Mouse (Mus musculus): ENCODE results near the gene Ttc28. TPM values are rescaled to one million over a fixed set of nuclear protein-coding genes. Genes with fewer than 3 reads are reported as not detected.

Ttc28 gene
- polyA plus RNA-seq, 1 experiment from 2014 or later = 17.6 TPM

DNA sequence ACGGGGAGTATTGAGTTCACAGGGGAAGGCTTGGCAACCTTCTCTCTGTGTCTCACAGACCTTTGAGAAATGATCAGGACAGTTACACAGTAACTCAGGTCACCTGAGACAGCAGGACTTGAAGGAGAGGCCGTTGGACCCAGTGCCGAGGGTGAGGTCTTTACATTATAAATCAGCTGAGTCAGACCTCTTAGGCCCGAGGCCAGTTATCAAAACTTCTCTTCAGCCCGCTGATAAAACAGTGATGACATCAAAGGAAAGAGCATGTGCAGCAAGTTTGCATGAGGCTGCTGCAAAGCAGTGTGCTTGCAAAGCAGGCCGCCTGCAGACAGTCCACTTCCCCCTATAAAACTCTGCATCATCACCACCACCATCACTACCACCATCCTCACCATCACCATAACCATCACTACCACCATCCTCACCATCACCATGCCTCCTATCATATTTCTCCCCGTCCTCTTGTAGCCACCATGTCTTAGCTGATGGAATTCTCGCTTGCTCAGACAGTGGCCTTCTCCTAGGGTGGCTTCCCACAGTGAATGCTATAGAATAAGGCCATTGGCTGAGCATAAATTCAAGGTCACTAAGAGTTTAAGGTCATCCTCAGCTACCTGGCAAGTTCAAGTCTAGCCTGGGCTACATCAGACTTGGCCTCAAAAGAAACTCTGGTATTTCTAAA, 234.2 kb downstream of the Ttc28 start:
- H3K36me3 ChIP-seq = peaks cover 4% of the 10 kb centered on the region; the same call in 1 of the 2 replicates
- H3K4me1 ChIP-seq = peaks cover 70% of the 10 kb centered on the region
- no peak overlapping the region for H3K27ac ChIP-seq
- no peaks in the 10 kb centered on the region for H3K9me3 ChIP-seq
- 0 out of 2 replicates have a peak, but pooled peaks cover 7% of the 10 kb centered on the region for H3K27me3 ChIP-seq
- no peak overlapping the region for H3K4me2 ChIP-seq (replicated peaks)
- WGBS = 48% methylated on average over 8 of the region's 8 CpGs
- no peak overlapping the region for H3K9ac ChIP-seq
- ATAC-seq (ENCODE audit: low FRiP score, low read depth) = no peak
- H3K4me3 ChIP-seq = no peak overlapping the region

- Histone ChIP-seq H3K4me1 (peaks cover 77% of the 10 kb centered on the region), H3K4me3 (no peak overlapping the region), H3K9me3 (no peaks in the 10 kb centered on the region), H3K36me3 (peaks cover 4% of the 10 kb centered on the region; the same call in 1 of the 2 replicates), H3K27ac (no peak overlapping the region), H3K27me3 (0 out of 2 replicates have a peak, but pooled peaks cover 8% of the 10 kb centered on the region), H3K9ac (no peak overlapping the region), H3K4me2 (replicated peaks) (no peak overlapping the region)
- ATAC-seq (ENCODE audit: low FRiP score, low read depth) = no peak
- WGBS = 54% methylated on average over 10 of the region's 10 CpGs
These were observed 235.0 kb downstream of the Ttc28 start for GRCm38 (mm10) chr5:111114597-111114996.

DNA sequence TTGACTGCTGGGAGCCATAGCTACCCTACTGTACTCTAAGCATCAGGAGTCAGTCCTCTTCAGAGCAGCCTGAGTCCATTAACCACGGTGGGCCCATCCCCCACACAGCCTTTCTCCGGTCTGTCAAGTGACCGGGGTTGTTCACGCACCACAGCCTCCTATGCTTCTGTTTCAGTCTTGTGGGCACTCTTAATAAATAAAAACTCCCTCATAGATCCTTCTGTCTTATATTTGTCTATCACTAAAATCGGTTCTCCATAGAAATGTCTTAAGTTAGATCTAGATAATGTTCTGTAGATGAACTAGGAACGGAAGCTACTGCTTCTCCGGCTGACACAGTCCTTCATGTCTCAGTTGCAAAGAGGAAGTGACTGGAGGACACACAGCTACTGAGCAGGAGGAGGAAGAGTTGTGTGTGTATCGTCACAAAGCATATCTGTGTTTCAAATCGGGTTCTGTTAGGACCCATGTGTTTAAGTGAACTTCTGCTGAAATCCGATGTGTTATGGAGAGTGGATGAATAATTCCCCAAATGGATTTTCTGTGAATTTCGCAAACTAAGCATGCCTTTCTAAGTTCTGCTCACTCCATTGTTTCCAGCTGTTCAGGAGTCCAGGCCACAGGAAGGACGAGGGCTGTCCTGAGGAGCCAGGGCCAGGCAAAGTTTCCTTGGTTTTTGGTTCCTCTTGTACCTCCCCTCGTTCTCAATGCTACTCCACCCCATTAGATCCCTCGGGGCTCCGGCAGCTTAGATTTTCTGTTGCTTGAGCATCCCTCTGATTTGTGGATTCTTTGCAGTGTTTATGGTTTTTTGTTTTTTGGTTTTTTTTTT, 236.1 kb downstream of the Ttc28 start:
- Histone ChIP-seq H3K27ac (peak overlapping the region; percentile 34), H3K36me3 (peaks cover 4% of the 10 kb centered on the region; the same call in 1 of the 2 replicates), H3K4me1 (peaks cover 88% of the 10 kb centered on the region), H3K9me3 (no peaks in the 10 kb centered on the region), H3K4me2 (replicated peaks) (no peak overlapping the region), H3K9ac (no peak overlapping the region), H3K4me3 (no peak overlapping the region), H3K27me3 (0 out of 2 replicates have a peak, but pooled peaks cover 8% of the 10 kb centered on the region)
- 53% methylated on average over 15 of the region's 15 CpGs for WGBS
- no peak for ATAC-seq (ENCODE audit: low FRiP score, low read depth)

- 0 out of 2 replicates have a peak overlapping the region, but pooled peaks have one; percentile 24 for H3K27ac ChIP-seq
These were observed 240.2 kb downstream of the Ttc28 start for GRCm38 (mm10) chr5:111119805-111120204.

GRCm38 (mm10) chr5:111120298-111120697, 240.7 kb downstream of the Ttc28 start:
- Histone ChIP-seq H3K4me3 (no peak overlapping the region), H3K9me3 (no peaks in the 10 kb centered on the region), H3K4me1 (peaks cover 63% of the 10 kb centered on the region), H3K27ac (0 out of 2 replicates have a peak overlapping the region, but pooled peaks have one; percentile 24), H3K36me3 (peaks cover 4% of the 10 kb centered on the region; the same call in 1 of the 2 replicates), H3K27me3 (0 out of 2 replicates have a peak, but pooled peaks cover 8% of the 10 kb centered on the region), H3K9ac (no peak overlapping the region), H3K4me2 (replicated peaks) (peak overlapping the region; percentile 23)
- ATAC-seq (ENCODE audit: low FRiP score, low read depth) = 0 out of 2 replicates have a peak, but pooled peaks have one; percentile 30
- 21% methylated on average over 7 of the region's 7 CpGs for WGBS

More at GRCm38 (mm10) chr5:111119805-111120204, 240.2 kb downstream of the Ttc28 start:
- H3K36me3 ChIP-seq = peaks cover 4% of the 10 kb centered on the region; the same call in 1 of the 2 replicates
- H3K4me1 ChIP-seq = peaks cover 68% of the 10 kb centered on the region
- H3K9me3 ChIP-seq = no peaks in the 10 kb centered on the region
- H3K4me2 ChIP-seq (replicated peaks) = peak overlapping the region; percentile 23; the same call in 1 of the 2 replicates
- ATAC-seq (ENCODE audit: low FRiP score, low read depth) = no peak
- no peak overlapping the region for H3K9ac ChIP-seq
- no peak overlapping the region for H3K4me3 ChIP-seq
- 68% methylated on average over 3 of the region's 3 CpGs for WGBS
- H3K27me3 ChIP-seq = 0 out of 2 replicates have a peak, but pooled peaks cover 8% of the 10 kb centered on the region

DNA sequence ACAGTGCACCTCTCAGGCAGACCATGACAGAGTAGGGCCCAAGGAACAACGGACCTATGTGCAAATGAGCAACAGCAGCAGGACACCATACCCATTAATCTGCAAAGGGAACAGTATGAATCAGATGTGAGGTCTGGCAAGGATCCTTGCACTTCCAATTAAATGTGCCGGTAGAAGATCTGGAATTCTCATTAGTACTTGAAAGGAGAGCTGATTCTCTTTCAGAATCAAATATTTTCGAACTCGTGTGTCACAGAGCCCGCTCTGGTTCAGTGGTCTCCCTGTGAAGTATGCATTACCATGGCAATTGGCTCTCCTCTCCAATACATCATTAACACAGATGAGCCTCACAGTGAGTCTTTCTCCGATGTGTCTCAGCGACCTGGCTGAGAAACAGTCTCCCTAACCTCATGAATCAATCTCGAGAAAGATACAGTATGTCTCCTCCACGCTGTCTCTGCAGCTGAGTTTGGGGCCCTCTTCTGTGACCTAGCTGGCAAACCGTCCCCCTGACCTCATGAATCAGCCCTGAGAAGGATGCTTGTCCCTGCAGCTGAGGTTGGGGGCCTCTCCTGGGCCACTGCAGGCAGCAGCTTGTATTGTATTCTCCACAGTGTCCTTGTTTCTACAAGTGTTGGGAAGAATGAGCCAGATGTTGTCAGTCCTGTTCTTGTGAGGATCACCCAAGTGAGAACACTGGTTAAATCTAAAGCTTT, 241.3 kb downstream of the Ttc28 start:
- Histone ChIP-seq H3K36me3 (peaks cover 4% of the 10 kb centered on the region; the same call in 1 of the 2 replicates), H3K4me2 (replicated peaks) (peak overlapping the region; percentile 11; the same call in 1 of the 2 replicates), H3K9ac (no peak overlapping the region), H3K4me1 (peaks cover 58% of the 10 kb centered on the region), H3K27me3 (0 out of 2 replicates have a peak, but pooled peaks cover 8% of the 10 kb centered on the region), H3K27ac (no peak overlapping the region; the same call in 1 of the 2 replicates), H3K9me3 (no peaks in the 10 kb centered on the region), H3K4me3 (no peak overlapping the region)
- peak; percentile 55 for ATAC-seq (ENCODE audit: low FRiP score, low read depth)
- WGBS = 28% methylated on average over 10 of the region's 10 CpGs

DNA sequence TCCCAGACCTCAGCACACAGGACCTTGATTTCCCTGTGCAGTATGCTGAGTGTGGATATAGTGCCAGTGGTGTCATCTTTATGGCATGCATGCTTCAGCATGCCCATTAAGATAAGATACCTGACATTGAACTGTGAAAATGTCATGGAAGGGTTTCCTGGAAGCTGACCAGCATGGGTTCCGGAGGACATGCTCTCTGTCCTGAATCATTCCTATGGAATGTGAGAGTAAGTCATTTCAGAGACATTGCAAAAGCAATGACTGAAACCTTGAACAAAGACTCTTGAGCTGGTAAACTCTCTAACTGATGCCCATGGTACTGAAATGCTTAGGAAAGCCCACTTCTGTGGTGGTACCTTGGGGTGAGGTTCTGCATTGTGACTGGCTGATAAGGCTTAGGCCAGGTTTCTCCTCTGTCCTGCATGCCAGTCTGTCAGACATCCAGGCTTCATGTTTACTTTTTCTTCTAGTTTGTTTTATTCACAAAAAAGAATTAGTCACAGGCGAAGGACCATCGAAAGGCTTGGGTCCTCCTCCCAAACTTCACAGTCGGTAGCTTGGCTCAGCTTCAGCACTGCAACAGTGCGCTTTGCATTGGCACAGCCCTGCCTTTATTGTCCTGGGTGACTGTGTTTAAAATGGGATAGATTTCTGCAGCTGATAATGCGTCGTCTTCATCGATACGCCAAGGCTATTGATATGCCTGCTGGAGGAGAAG, 242.9 kb downstream of the Ttc28 start:
- Histone ChIP-seq H3K9me3 (no peaks in the 10 kb centered on the region), H3K27ac (no peak overlapping the region), H3K4me1 (peaks cover 49% of the 10 kb centered on the region), H3K4me3 (no peak overlapping the region), H3K9ac (no peak overlapping the region), H3K4me2 (replicated peaks) (no peak overlapping the region), H3K27me3 (0 out of 2 replicates have a peak, but pooled peaks cover 8% of the 10 kb centered on the region), H3K36me3 (peaks cover 4% of the 10 kb centered on the region)
- ATAC-seq (ENCODE audit: low FRiP score, low read depth) = no peak
- WGBS = 80% methylated on average over 9 of the region's 9 CpGs

DNA sequence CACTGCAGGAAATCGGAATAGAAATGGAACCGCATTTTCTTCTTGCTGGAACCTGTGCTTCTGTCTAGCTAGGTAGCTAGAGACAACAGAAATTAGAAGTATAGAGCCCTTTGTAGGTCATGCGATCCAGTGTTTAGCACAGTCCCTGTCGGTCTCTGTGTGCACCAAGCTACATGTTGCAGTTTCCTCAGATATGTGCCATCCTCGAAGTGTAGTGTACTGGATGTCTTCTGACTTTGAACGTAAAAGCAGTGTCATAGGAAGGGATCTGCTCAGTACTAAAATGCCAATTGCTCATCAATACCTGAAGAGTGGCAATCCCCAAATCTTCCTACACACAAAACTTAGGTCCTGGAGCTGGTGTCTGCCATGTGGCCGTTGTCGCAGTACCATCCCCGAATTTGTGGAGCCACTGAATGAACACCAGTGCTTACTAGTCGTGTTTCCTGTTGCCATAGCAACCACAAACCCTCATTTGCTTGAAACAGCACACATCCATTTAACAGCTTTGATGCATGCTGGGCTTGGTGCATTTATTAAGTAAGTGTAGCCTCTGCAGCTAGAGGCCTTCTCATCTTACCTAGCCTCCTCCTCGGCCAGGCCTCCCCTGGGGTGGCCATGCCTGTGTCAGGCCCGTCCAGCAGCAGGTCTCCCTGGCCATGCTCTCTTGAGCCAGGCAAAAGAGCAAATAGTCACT, 243.6 kb downstream of the Ttc28 start:
- 0 out of 2 replicates have a peak, but pooled peaks cover 8% of the 10 kb centered on the region for H3K27me3 ChIP-seq
- 46% methylated on average over 12 of the region's 12 CpGs for WGBS
- peaks cover 42% of the 10 kb centered on the region for H3K4me1 ChIP-seq
- no peaks in the 10 kb centered on the region for H3K9me3 ChIP-seq
- H3K9ac ChIP-seq = no peak overlapping the region
- H3K4me3 ChIP-seq = no peak overlapping the region
- ATAC-seq (ENCODE audit: low FRiP score, low read depth) = no peak
- H3K36me3 ChIP-seq = peaks cover 3% of the 10 kb centered on the region
- no peak overlapping the region for H3K27ac ChIP-seq
- no peak overlapping the region for H3K4me2 ChIP-seq (replicated peaks)

DNA sequence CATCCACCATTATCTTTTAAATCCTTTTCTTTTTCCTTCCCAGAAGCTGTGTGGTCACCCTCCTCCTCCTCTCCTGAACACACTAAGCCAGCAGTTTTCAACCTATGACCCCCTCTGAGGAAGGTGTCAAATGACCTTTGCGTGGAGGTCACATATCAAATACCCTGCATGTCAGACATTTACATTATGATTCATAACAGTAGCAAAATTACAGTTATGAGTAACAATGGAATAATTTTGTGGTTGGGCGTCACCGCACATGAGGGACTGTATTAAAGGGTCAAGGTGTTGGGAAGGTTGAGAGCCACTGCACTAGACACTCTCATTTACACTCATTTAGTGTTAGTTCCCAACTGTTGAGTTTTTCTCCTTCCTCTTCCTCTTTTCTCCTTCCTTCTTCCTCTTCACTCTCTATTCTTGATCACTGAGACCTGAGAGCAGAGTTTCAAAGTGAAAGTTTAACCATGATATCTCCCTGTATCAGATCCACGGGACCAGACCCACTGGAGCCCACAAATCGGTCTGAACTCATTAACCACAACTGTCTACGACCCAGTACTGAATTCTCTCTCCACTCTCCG, 245.1 kb downstream of the Ttc28 start:
- no peak overlapping the region for H3K9ac ChIP-seq
- no peaks in the 10 kb centered on the region; the same call in 1 of the 2 replicates for H3K36me3 ChIP-seq
- H3K27me3 ChIP-seq = no peaks in the 10 kb centered on the region
- H3K4me1 ChIP-seq = peaks cover 27% of the 10 kb centered on the region
- H3K27ac ChIP-seq = no peak overlapping the region
- 89% methylated on average over 7 of the region's 7 CpGs for WGBS
- no peaks in the 10 kb centered on the region for H3K9me3 ChIP-seq
- H3K4me3 ChIP-seq = no peak overlapping the region
- ATAC-seq (ENCODE audit: low FRiP score, low read depth) = no peak
- no peak overlapping the region for H3K4me2 ChIP-seq (replicated peaks)

- ATAC-seq (ENCODE audit: low FRiP score, low read depth) = no peak
- no peaks in the 10 kb centered on the region for H3K9me3 ChIP-seq
- WGBS = 87% methylated on average over 12 of the region's 12 CpGs
- H3K4me3 ChIP-seq = no peak overlapping the region
- no peak overlapping the region for H3K4me2 ChIP-seq (replicated peaks)
- no peak overlapping the region for H3K9ac ChIP-seq
- H3K27ac ChIP-seq = no peak overlapping the region
- H3K27me3 ChIP-seq = no peaks in the 10 kb centered on the region
- peaks cover 4% of the 10 kb centered on the region for H3K36me3 ChIP-seq
- H3K4me1 ChIP-seq = peaks cover 17% of the 10 kb centered on the region
These were observed 246.1 kb downstream of the Ttc28 start for GRCm38 (mm10) chr5:111125746-111126145.

Data from limb, embryonic 13.5 days (tissue).